Mouse (Mus musculus) cerebellum, adult 2 months (tissue): ENCODE results near the gene Ogdhl.

ENCODE experiments used
- CTCF ChIP-seq: fragments of 200-500 bp; IDR thresholded peaks from 2 replicates; pipeline ENCODE4 v1.5.1; 2011; ENCODE audit warnings: low read depth, mild to moderate bottlenecking, control low read depth, low read length, moderate library complexity, borderline replicate concordance; ENCODE audit not compliant: insufficient read depth
- POLR2A ChIP-seq: fragments of 200-500 bp; IDR thresholded peaks from 2 replicates; pipeline ENCODE4 v1.6.1; 2011; ENCODE audit warnings: low read length, control low read depth, borderline replicate concordance; ENCODE audit not compliant: insufficient read depth

- TF ChIP-seq CTCF = no peak
- no peak for TF ChIP-seq POLR2A
These were observed 20.0 kb downstream of the Ogdhl start for GRCm38 (mm10) chr14:32341823-32342222.
